Mouse (Mus musculus): ENCODE results near the gene Polr2f.

Polr2f gene

DNA sequence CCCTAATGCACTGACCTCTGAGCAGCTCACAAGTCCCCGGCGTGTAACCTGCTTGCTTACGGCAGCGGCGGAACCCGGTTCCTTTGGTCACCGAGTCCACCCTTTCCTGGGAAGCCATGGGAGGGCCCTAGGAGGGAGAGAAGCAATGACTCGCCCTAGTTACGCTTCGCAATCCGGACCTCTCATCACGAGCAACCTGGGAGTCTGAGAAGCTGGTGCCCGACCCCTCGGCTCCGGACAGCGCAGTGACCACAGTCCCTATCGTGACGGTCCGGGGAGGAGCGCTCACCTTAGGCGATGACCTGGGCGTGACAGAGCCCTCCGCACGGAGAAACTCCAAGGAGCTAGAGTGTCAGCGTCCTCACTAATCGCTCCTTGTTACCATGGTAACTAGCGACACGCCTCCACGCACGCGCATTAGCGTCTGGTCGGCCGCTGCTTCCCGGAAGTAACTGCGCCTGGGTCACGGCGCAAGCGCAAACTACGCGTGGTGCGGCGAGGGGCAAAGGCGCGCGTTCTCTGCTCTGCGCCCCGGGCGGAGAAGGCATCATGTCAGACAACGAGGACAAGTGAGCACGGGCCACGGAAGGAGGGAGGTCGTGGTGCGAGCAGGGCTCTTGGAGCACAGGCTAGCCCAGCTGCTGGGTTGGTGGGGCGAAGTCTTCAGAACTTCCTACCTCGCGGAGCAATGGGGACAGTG is at the start of gene Polr2f, which contains the start of gene 1700088E04Rik:
Polr2f (plus strand) TSS at position 144 of the 700 bp plus-strand sequence.
1700088E04Rik (minus strand) TSS at position 388 of the 700 bp plus-strand sequence.
- peak; percentile 95 for DNase-seq

DNA sequence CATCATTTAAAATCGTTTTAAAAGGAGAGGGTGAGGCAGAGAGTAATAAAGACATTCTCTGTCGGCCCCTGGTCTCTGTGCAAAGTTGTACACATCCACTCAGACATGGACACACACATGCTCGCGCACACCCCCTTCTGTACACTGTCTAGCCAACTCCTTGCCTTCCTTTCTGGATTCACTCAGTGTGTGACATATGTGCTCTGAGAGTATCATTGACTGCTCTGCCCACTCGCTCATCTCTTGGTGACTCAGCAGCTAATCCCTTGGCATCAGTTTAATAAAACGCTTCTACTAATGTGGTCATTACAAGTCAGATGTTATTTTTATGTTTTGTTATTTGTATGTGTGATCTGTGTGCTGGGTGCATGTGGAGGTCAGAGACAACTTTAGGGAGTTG is 48.5 kb upstream of the Polr2f start:
- DNase-seq, result no peak

- DNase-seq, result peak; percentile 60
Observed at GRCm38 (mm10) chr15:79093083-79093839, 47.5 kb upstream of the Polr2f start.

DNA sequence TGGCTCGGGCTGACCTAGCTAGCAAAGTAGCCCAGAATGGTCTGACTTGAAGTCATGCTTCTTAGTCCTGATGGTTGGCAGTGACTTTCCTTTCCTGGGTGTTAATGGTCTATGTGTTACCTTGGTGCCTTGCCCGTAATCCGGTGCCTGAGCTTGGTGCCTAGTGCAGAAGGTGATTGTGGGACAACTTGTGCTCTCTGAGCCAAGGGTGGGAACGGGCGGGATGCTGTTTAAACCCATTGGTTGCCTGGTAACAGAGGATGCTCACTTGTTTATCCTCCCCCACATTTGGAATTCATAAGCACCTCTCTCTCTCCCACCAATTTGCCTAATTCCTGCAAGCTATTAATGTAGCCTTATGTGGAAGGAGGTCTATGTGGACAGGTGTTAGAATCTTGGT is 45.3 kb upstream of the Polr2f start:
- DNase-seq, result no peak

DNA sequence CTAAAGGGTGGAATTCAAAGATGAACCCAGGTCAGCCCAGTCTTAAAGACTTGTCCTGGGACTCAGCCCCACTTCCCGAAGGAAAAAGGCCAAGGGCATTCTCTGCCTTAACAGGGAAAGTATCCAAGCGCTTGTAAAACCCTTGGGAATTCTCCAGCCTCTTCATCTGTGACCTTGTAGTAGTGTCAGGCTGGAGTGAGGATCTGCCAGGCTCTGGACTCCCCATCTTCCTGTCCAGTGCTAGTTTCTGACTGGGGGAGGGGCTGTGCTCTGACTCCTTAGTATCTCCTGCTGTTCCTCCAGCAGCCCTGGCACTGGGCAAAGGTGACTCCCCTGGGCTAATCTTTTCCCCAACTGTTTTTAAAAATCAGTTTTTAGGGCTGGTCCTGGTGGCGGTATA is 44.3 kb upstream of the Polr2f start:
- peak; percentile 45 for DNase-seq

DNA sequence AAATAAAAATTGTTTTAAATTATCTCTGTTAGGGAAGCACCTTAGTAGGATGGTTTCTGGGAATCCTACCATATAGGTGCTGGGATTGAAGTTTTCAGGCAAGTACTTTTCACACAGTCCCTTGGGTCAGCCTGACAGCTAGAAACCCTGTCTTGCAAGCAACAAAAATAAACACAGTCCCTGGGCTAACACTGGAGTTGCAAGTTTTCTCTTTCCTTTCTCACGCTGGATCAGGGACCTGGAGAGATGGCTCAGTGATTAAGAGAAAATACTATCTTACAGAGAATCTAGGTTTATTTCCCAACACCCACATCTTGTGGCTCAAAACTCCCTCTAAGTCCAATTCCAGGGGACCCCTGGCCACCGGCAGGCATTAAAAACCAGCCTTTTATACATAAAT is 43.7 kb upstream of the Polr2f start:
- DNase-seq, result no peak

DNA sequence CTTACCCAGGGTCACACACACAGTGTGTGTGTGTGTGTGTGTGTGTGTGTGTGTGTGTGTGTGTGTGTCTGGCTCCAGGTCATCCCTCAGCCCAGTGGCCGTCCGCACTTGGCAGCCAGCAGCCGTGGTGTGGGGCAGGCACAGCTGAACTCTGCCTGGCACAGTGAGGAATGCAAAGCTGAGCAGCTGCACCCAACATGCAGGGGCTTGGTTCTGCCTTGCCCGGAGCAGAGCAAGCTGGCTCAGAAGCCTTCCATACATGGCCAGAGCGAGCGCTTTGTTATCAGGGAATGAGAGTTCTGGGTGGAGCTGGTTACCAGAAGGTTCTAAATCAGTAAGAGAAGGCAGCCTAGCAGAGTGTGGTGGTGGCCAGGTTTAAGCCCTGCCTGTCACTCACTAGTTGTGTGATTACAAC is 43.2 kb upstream of the Polr2f start:
- DNase-seq, result peak; percentile 43

DNA sequence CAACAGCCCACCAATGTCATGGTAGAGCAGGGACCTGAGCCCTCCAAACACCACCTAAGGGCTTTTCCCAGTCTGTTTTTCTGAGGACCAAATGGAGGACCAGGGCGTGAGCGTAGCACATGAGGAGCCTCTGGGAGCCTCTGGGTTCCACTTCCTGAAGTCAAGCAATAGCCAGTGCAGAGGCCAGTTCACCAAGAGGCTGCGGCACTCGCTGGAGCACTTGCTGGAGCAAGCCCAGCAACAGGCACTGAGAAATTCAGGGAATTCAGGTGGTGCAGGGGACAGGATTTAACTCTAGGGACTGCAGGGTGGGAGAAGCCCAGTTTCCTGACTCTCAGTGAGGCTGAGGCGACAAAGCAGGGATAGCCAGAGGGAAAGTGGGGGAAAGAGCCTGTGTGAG is 42.6 kb upstream of the Polr2f start:
- no peak for DNase-seq

- DNase-seq, result peak; percentile 60
Observed at GRCm38 (mm10) chr15:79098868-79099267, 41.9 kb upstream of the Polr2f start.

GRCm38 (mm10) chr15:79099456-79099855 is 41.4 kb upstream of the Polr2f start:
- peak; percentile 57 for DNase-seq

DNA sequence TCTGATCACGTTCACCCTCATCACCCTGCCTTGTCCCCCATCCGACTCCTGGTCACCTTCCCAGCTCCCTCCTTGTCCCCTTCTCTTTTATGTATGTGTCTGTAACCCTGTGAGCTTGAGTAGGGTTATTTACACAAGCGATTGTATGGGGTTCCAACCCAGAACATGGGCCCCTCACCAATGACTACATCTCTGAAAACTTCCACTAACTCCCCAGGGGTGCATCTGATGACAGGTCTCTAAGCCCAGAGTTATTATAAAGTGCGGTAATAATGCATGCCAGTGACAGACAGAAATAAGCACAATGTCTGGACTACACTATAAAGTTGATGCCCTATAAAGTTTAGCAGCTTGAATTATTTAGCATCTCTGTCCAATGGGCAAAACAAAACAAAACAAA is 40.4 kb upstream of the Polr2f start:
- DNase-seq, result no peak

DNA sequence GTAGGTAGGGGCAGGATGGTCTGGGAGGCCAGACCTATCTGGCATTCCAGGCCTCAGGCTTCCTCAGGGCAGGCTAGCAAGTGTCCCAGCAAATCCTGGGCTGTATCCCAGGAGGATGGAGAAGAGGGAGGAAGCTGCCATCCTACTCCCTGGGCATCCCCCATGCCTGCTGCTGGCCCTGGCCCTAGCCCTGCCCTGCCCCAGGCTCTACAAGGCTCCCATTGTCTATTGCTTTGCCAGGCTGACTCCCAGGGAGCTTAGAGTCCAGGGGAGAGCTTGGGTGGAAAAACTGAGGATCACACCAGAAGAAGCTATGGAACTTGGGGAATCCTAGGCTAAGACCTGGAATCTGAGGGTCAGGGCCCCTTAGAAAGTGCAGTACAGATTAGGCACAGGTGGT is 39.3 kb upstream of the Polr2f start:
- DNase-seq, result no peak

DNA sequence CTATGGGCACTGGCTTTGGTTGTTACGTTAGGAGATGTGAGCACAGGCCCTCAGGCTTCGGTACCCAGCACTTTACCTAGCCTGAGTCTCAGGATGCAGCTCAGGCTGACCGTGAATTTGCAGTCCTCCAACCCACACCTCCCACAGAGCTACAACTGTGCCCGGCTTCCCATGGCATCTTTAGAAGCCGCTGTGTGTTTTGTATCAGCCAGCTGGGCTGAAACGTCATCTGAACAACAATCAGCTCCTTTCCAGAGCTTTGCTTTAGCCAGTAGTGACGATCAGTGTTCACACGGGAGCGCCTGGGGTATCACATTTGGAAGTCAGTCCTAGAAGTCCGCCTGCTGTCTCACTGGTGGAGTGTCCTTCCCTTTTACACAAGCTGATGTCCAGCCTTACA is 37.5 kb upstream of the Polr2f start:
- DNase-seq, result no peak

GRCm38 (mm10) chr15:79105804-79106203 is 35.0 kb upstream of the Polr2f start:
- DNase-seq, result no peak

DNA sequence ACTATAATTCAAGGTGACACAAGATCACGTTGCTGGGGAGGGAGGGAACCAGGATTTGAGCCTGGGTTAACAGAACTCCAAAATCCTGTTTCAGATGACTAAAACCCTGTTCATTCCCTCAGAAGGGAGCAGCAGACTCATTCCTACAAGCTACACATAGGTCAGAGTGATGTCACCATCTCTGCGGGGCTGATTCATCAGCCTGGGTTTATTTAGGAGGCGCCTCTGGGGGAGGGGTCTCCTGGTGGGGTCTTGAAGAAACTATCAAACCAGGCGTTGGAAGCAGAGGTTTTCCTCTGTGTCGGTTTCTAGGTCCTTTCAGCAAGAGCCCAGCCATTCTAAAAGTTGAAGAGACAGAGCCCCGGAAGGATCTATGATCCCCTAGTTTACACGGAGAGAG is 32.8 kb upstream of the Polr2f start:
- no peak for DNase-seq

GRCm38 (mm10) chr15:79108421-79109320 is 32.1 kb upstream of the Polr2f start, which contains the start of gene Micall1:
Micall1 (plus strand) TSS chr15:79108898.
- DNase-seq, result peak; percentile 77

DNA sequence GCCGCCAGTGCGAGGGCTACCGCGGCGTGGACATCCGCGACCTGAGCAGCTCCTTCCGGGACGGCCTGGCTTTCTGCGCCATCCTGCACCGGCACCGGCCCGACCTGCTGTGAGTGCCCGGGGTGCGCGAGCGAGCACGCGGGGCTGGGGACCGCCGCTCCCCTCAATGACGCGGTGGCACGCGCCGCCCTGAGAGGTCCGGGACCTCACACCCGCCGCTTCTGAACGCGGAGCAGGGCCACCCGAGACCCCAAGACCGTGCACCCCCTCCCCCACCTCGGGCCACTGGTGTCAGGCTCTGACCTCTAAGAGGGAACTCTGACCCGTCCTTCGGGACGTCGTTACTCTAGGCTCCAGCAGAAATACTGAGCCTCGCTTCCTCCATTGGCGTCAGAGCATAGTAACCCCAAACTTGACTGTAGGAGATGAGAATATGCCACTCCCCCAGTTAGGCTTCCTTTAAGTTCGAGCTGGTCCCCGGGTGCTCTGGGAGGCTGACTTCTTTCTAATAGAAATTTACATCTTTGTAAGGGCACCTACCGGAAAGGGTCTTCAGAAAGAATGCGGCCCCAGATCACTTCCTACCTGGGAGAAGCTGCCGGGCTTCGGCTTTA is 31.4 kb upstream of the Polr2f start:
- DNase-seq, result peak; percentile 30

DNA sequence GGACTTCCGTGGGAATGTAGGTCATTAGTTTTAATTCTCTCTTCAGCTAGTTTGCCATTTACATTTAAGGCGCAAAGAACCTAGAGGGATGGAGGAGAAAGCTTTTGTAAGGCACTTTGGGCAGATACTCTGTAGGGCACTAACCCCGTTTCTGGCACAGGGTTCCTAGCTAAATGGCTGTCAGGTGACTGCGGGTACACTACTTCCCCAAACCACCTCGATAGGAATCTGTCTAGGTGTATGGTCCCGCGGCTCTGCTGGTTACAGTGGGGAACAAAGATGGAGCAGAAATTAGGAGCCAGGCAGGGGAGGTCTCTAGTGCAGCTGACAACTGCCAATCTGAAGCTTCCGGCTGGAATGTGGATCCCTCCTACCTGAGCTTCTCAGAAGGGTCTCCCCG is 30.8 kb upstream of the Polr2f start:
- no peak for DNase-seq

GRCm38 (mm10) chr15:79110528-79110927 is 30.3 kb upstream of the Polr2f start:
- DNase-seq, result no peak

GRCm38 (mm10) chr15:79111774-79112173 is 29.0 kb upstream of the Polr2f start:
- DNase-seq, result peak; percentile 63

DNA sequence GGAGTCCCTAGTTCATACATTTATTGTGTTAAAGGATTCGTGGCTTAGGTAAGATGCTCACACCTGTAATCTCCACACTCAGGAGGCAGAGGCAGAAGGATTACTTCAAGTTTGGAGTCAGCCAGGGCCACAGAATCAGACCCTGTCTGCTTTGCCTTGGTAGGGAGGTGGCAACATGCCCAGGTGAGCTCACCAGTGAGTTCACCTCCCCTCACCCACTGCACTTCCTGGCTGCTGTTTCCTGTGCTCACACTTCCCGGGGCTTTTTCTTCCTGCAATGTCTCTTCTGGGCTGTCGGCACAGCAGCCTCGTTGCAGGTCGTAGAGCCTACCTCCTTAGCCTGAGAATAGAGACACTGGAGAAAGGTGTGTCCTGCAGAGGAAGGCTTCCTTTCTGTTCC is 25.5 kb upstream of the Polr2f start:
- peak; percentile 22 for DNase-seq

- DNase-seq, result no peak
Observed at GRCm38 (mm10) chr15:79119491-79119890, 21.3 kb upstream of the Polr2f start.

- no peak for DNase-seq
Observed at GRCm38 (mm10) chr15:79122119-79122518, 18.7 kb upstream of the Polr2f start.

Measured in lung, postnatal 36 days (tissue).